Mouse (Mus musculus): ENCODE results near the gene Rnf166. TPM values are rescaled to one million over a fixed set of nuclear protein-coding genes. Genes with fewer than 3 reads are reported as not detected.

The Rnf166 gene
- polyA plus RNA-seq (2015; fragmentation: Nextera tagmentation; extraction: Ambion mirVana): 12.7 and 14.0 TPM in 2 replicates

GRCm38 (mm10) chr8:122475580-122476320 is at the start of gene Rnf166, which contains the start of gene Ctu2:
Rnf166 (minus strand) TSS chr8:122476064.
Ctu2 (plus strand) TSS chr8:122476143.
- Histone ChIP-seq H3K27ac (ENCODE audit: low read length) (peak within 1 kb of the TSS; percentile 10), H3K4me2 (ENCODE audit: low read depth, low read length) (peak within 1 kb of the TSS; percentile 83), H3K4me1 (ENCODE audit: control insufficient read depth, low read depth, low read length) (peaks cover 24% of the 10 kb centered on the region), H3K36me3 (ENCODE audit: control insufficient read depth, insufficient read depth) (peaks cover 13% of the 10 kb centered on the region), H3K27me3 (ENCODE audit: control insufficient read depth, insufficient read depth, low read depth, low read length) (no peaks in the 10 kb centered on the region), H3K4me3 (ENCODE audit: low read depth, low read length) (peak within 1 kb of the TSS; percentile 73), H3K9ac (ENCODE audit: low read depth, low read length) (peak within 1 kb of the TSS; percentile 74), H3K9me3 (replicated peaks; ENCODE audit: control insufficient read depth, low read length) (no peaks in the 10 kb centered on the region)
- under 1% methylated on average over 93 of the region's 103 CpGs for WGBS (ENCODE audit: insufficient replicate concordance)
- ATAC-seq (ENCODE audit: low read depth): peak; percentile 87

- Histone ChIP-seq H3K36me3 (ENCODE audit: control insufficient read depth, insufficient read depth) (no peaks in the 10 kb centered on the region), H3K27ac (ENCODE audit: low read length) (peak overlapping the region; percentile 65), H3K9ac (ENCODE audit: low read depth, low read length) (peak overlapping the region; percentile 15; the same call in 1 of the 2 replicates), H3K9me3 (replicated peaks; ENCODE audit: control insufficient read depth, low read length) (no peaks in the 10 kb centered on the region), H3K4me3 (ENCODE audit: low read depth, low read length) (0 out of 2 replicates have a peak overlapping the region, but pooled peaks have one; percentile 2), H3K4me1 (ENCODE audit: control insufficient read depth, low read depth, low read length) (peaks cover 67% of the 10 kb centered on the region), H3K27me3 (ENCODE audit: control insufficient read depth, insufficient read depth, low read depth, low read length) (no peaks in the 10 kb centered on the region), H3K4me2 (ENCODE audit: low read depth, low read length) (peak overlapping the region; percentile 30)
- peak; percentile 91 for ATAC-seq (ENCODE audit: low read depth)
- 32% methylated on average over 6 of the region's 6 CpGs for WGBS (ENCODE audit: insufficient replicate concordance)
These were observed 49.1 kb upstream of the Rnf166 start for GRCm38 (mm10) chr8:122525004-122525403.

DNA sequence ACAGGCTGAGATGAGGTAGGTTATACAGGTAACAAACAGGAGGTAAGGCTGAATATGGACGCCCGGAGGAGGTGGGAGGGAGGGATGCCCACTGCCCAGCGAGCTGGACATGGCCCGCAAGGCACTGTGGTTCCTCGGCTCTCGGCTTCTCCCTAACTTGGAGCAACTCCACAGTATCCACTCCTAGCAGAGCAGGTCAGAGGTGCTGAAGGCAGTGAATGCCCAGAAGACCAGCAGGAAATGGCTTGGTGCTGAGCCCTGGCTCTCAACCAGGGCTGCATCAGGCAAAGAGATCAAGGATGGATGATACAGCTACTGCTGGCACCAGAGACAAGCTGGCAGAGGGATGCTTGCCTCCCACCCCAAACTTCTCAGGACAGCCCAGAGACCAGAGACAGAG is 48.6 kb upstream of the Rnf166 start:
- Histone ChIP-seq H3K4me1 (ENCODE audit: control insufficient read depth, low read depth, low read length) (peaks cover 72% of the 10 kb centered on the region), H3K4me3 (ENCODE audit: low read depth, low read length) (no peak overlapping the region), H3K27me3 (ENCODE audit: control insufficient read depth, insufficient read depth, low read depth, low read length) (no peaks in the 10 kb centered on the region), H3K36me3 (ENCODE audit: control insufficient read depth, insufficient read depth) (no peaks in the 10 kb centered on the region), H3K9ac (ENCODE audit: low read depth, low read length) (peak overlapping the region; percentile 15; the same call in 1 of the 2 replicates), H3K9me3 (replicated peaks; ENCODE audit: control insufficient read depth, low read length) (no peaks in the 10 kb centered on the region), H3K4me2 (ENCODE audit: low read depth, low read length) (peak overlapping the region; percentile 30; the same call in 1 of the 2 replicates), H3K27ac (ENCODE audit: low read length) (peak overlapping the region; percentile 65)
- 70% methylated on average over 6 of the region's 6 CpGs for WGBS (ENCODE audit: insufficient replicate concordance)
- ATAC-seq (ENCODE audit: low read depth): no peak

GRCm38 (mm10) chr8:122523652-122524360 is 47.9 kb upstream of the Rnf166 start:
- no peak for ATAC-seq (ENCODE audit: low read depth)
- no peak overlapping the region; the same call in none of the 2 replicates for H3K9ac ChIP-seq (ENCODE audit: low read depth, low read length)
- H3K27me3 ChIP-seq (ENCODE audit: control insufficient read depth, insufficient read depth, low read depth, low read length): no peaks in the 10 kb centered on the region
- no peak overlapping the region for H3K4me3 ChIP-seq (ENCODE audit: low read depth, low read length)
- peak overlapping the region; percentile 65 for H3K27ac ChIP-seq (ENCODE audit: low read length)
- peaks cover 75% of the 10 kb centered on the region for H3K4me1 ChIP-seq (ENCODE audit: control insufficient read depth, low read depth, low read length)
- WGBS (ENCODE audit: insufficient replicate concordance): 49% methylated on average over 23 of the region's 23 CpGs
- H3K9me3 ChIP-seq (replicated peaks; ENCODE audit: control insufficient read depth, low read length): no peaks in the 10 kb centered on the region
- H3K36me3 ChIP-seq (ENCODE audit: control insufficient read depth, insufficient read depth): no peaks in the 10 kb centered on the region
- 0 out of 2 replicates have a peak overlapping the region, but pooled peaks have one; percentile 2 for H3K4me2 ChIP-seq (ENCODE audit: low read depth, low read length)

- peak overlapping the region; percentile 65 for H3K27ac ChIP-seq (ENCODE audit: low read length)
- no peak overlapping the region for H3K4me3 ChIP-seq (ENCODE audit: low read depth, low read length)
- no peaks in the 10 kb centered on the region for H3K27me3 ChIP-seq (ENCODE audit: control insufficient read depth, insufficient read depth, low read depth, low read length)
- no peak overlapping the region for H3K4me2 ChIP-seq (ENCODE audit: low read depth, low read length)
- no peaks in the 10 kb centered on the region for H3K36me3 ChIP-seq (ENCODE audit: control insufficient read depth, insufficient read depth)
- no peaks in the 10 kb centered on the region for H3K9me3 ChIP-seq (replicated peaks; ENCODE audit: control insufficient read depth, low read length)
- 57% methylated on average over 14 of the region's 14 CpGs for WGBS (ENCODE audit: insufficient replicate concordance)
- H3K9ac ChIP-seq (ENCODE audit: low read depth, low read length): no peak overlapping the region; the same call in 1 of the 2 replicates
- peaks cover 79% of the 10 kb centered on the region for H3K4me1 ChIP-seq (ENCODE audit: control insufficient read depth, low read depth, low read length)
- ATAC-seq (ENCODE audit: low read depth): no peak
These were observed 47.2 kb upstream of the Rnf166 start for GRCm38 (mm10) chr8:122522796-122523651.

DNA sequence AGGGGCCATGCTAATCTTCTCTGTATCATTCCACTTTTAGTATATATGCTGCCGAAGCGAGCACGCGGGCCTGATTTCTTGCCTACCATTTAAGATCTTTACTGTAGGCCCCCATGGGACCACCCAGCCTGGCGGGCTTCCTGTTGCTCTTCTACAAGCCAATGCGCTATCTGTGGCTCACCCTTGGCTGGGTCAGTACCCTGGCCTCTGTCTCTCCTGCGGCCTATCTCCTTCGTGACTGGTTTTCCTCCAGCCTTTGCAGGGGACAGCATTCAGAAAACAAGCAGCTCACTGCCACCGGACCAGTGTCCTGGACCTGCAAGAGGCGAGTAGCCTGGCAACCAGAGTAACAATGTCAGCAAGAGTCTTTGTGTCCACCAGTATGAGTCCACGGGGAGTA is 44.7 kb upstream of the Rnf166 start:
- Histone ChIP-seq H3K36me3 (ENCODE audit: control insufficient read depth, insufficient read depth) (no peaks in the 10 kb centered on the region), H3K27me3 (ENCODE audit: control insufficient read depth, insufficient read depth, low read depth, low read length) (no peaks in the 10 kb centered on the region), H3K4me3 (ENCODE audit: low read depth, low read length) (no peak overlapping the region), H3K27ac (ENCODE audit: low read length) (0 out of 2 replicates have a peak overlapping the region, but pooled peaks have one; percentile 46), H3K9ac (ENCODE audit: low read depth, low read length) (no peak overlapping the region), H3K4me2 (ENCODE audit: low read depth, low read length) (no peak overlapping the region), H3K9me3 (replicated peaks; ENCODE audit: control insufficient read depth, low read length) (no peaks in the 10 kb centered on the region), H3K4me1 (ENCODE audit: control insufficient read depth, low read depth, low read length) (peaks cover 65% of the 10 kb centered on the region)
- no peak for ATAC-seq (ENCODE audit: low read depth)
- 56% methylated on average over 11 of the region's 11 CpGs for WGBS (ENCODE audit: insufficient replicate concordance)

GRCm38 (mm10) chr8:122517541-122518190 is 41.8 kb upstream of the Rnf166 start:
- 29% methylated on average over 6 of the region's 6 CpGs for WGBS (ENCODE audit: insufficient replicate concordance)
- no peak overlapping the region for H3K4me2 ChIP-seq (ENCODE audit: low read depth, low read length)
- peak overlapping the region; percentile 47 for H3K27ac ChIP-seq (ENCODE audit: low read length)
- H3K27me3 ChIP-seq (ENCODE audit: control insufficient read depth, insufficient read depth, low read depth, low read length): no peaks in the 10 kb centered on the region
- peak; percentile 33; the same call in 1 of the 2 replicates for ATAC-seq (ENCODE audit: low read depth)
- H3K4me3 ChIP-seq (ENCODE audit: low read depth, low read length): no peak overlapping the region
- no peaks in the 10 kb centered on the region for H3K9me3 ChIP-seq (replicated peaks; ENCODE audit: control insufficient read depth, low read length)
- H3K36me3 ChIP-seq (ENCODE audit: control insufficient read depth, insufficient read depth): peaks cover 11% of the 10 kb centered on the region
- no peak overlapping the region for H3K9ac ChIP-seq (ENCODE audit: low read depth, low read length)
- H3K4me1 ChIP-seq (ENCODE audit: control insufficient read depth, low read depth, low read length): peaks cover 36% of the 10 kb centered on the region

DNA sequence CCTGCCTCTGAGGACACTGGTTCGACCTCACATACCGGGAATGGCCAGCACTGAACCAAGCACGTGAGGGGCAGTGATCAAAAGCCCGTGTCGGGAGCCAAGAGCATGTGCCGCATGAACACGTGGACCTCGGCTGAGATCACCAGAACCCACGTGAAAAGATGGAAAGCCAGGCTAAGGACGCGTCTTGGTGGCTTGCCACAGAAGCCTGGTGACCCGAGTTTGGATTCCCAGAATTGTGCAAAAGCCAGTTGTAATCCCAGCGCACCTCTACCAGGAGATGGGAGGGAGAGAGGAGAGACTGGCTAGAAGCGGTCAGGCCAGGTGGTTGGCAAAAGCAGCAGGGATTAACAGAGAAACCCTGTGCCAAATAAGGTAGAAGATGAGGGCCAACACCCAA is 39.8 kb upstream of the Rnf166 start:
- Histone ChIP-seq H3K4me1 (ENCODE audit: control insufficient read depth, low read depth, low read length) (peaks cover 28% of the 10 kb centered on the region), H3K4me2 (ENCODE audit: low read depth, low read length) (no peak overlapping the region), H3K27ac (ENCODE audit: low read length) (no peak overlapping the region), H3K36me3 (ENCODE audit: control insufficient read depth, insufficient read depth) (peaks cover 13% of the 10 kb centered on the region), H3K4me3 (ENCODE audit: low read depth, low read length) (no peak overlapping the region), H3K27me3 (ENCODE audit: control insufficient read depth, insufficient read depth, low read depth, low read length) (no peaks in the 10 kb centered on the region), H3K9me3 (replicated peaks; ENCODE audit: control insufficient read depth, low read length) (no peaks in the 10 kb centered on the region), H3K9ac (ENCODE audit: low read depth, low read length) (no peak overlapping the region)
- 85% methylated on average over 14 of the region's 14 CpGs for WGBS (ENCODE audit: insufficient replicate concordance)
- ATAC-seq (ENCODE audit: low read depth): no peak
